Mouse (Mus musculus): ENCODE measurements at regions not wholly inside any gene's neighbourhood (a gene's known extent, or its start where the extent isn't known, plus 50 kb on each side); places are given as distances from the start of the nearest gene placed in this dataset.

DNA sequence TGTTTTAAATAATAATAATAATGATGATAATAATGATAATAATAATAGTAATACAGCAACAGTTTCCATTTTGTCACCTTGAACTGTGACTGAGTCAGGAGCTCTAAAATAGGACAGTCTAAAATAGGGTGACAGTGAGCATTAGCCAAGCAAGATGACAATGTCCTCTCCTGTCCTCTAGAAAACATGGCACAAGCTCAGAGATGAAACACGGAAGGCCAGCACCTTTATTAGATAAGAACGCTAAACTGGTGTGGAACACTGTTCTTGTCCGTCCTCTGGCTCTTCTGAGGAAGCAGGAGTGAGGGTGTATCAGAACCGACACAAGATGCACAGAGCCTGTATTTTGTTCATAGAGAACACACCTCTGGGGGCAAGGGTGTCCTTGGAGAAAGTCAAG is 459.0 kb downstream of the Gja1 start:
- no peak for DNase-seq
- H3K27me3 ChIP-seq (ENCODE audit: control insufficient read depth, insufficient read depth, low read length) = no peaks in the 10 kb centered on the region
- no peaks in the 10 kb centered on the region; the same call in 1 of the 2 replicates for H3K4me1 ChIP-seq (ENCODE audit: control insufficient read depth, insufficient read depth, low read length)
- H3K27ac ChIP-seq (ENCODE audit: insufficient read depth, low read length) = no peak overlapping the region
- H3K4me3 ChIP-seq (replicated peaks; ENCODE audit: insufficient read depth, low read depth, low read length) = no peak overlapping the region
- TF ChIP-seq POLR2A (IDR thresholded peaks at IDR 0.05; ENCODE audit: borderline replicate concordance, insufficient read depth, low read length) (no peak), CTCF (IDR thresholded peaks at IDR 0.05; ENCODE audit: borderline replicate concordance, insufficient read depth, low read depth, low read length) (no peak)
- WGBS = 90% methylated on average over 4 of the region's 4 CpGs

DNA sequence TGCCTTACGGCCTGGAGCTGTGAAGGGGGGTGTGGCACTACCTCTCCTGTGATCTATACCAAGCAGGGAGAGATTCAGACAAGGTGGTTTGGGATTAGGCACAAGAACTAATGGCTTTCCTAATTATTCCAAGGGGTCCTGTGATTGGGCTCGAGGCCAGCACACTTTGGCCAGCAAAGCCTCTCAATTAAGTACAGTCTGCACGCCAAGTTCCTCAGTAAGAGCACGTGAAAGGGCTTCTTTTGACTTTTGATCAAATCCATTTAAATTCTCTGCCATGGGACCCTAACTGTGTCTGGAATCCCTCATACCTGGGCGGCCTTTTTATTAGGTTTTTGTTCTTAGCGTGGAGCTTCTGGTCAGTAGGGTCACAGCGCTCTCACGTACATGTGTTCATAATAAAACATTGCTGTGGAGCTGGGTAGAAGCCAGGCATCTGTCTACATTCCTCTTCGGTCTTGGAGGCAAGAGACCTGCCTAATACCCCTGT is 461.9 kb downstream of the Gja1 start:
- WGBS = 21% methylated on average over 9 of the region's 9 CpGs
- Histone ChIP-seq H3K4me1 (ENCODE audit: control insufficient read depth, insufficient read depth, low read length) (no peaks in the 10 kb centered on the region; the same call in 1 of the 2 replicates), H3K27ac (ENCODE audit: insufficient read depth, low read length) (no peak overlapping the region), H3K27me3 (ENCODE audit: control insufficient read depth, insufficient read depth, low read length) (no peaks in the 10 kb centered on the region), H3K4me3 (replicated peaks; ENCODE audit: insufficient read depth, low read depth, low read length) (no peak overlapping the region)
- DNase-seq = peak in 1 of 2 experiments; percentile 7
- TF ChIP-seq CTCF (IDR thresholded peaks at IDR 0.05; ENCODE audit: borderline replicate concordance, insufficient read depth, low read depth, low read length) (no peak), POLR2A (IDR thresholded peaks at IDR 0.05; ENCODE audit: borderline replicate concordance, insufficient read depth, low read length) (no peak)

DNA sequence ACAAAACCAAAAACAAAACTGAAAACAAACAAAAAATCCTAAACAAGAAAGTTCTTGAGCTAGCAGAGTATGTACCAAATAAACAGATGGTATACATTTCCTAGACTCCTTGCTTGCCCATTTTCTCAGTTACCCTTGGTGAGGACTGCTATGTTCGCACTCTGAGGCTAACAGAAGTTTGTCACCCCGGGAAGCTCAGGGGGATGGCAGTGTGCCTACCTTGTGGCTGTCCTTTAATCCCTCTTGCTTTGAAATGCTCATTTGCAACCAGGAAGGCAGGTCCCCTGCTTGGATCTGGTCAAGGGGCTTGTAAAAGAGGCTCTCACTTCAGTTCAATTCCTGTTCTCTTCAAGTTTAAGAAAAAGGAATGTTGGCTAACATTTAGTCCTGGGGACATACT is 462.4 kb downstream of the Gja1 start:
- peak; percentile 60 to 72 for DNase-seq
- TF ChIP-seq CTCF (IDR thresholded peaks at IDR 0.05; ENCODE audit: borderline replicate concordance, insufficient read depth, low read depth, low read length) (no peak), POLR2A (IDR thresholded peaks at IDR 0.05; ENCODE audit: borderline replicate concordance, insufficient read depth, low read length) (no peak)
- Histone ChIP-seq H3K27me3 (ENCODE audit: control insufficient read depth, insufficient read depth, low read length) (no peaks in the 10 kb centered on the region), H3K27ac (ENCODE audit: insufficient read depth, low read length) (no peak overlapping the region), H3K4me3 (replicated peaks; ENCODE audit: insufficient read depth, low read depth, low read length) (no peak overlapping the region), H3K4me1 (ENCODE audit: control insufficient read depth, insufficient read depth, low read length) (no peaks in the 10 kb centered on the region; the same call in 1 of the 2 replicates)
- WGBS = 8% methylated on average over 2 of the region's 2 CpGs

DNA sequence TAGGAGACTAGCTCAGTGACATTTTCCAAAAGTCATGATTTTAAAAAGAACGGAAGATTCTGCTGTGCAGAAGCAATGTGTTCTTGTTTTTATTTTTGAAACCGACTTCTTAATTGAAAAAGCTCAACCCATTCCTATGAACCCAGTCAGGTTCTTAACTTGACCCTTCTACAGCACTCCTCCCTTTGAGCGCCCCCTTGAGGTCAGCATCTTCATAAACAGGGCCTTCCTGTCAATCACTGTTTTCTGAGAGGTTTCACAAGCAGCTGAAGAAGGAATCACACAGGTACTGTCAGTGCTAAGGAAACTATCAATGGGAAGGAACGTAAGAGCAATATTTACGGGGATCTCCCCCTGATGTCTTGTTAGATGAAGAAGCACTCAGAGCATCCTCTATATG is 463.6 kb downstream of the Gja1 start:
- TF ChIP-seq POLR2A (IDR thresholded peaks at IDR 0.05; ENCODE audit: borderline replicate concordance, insufficient read depth, low read length) = no peak
- TF ChIP-seq CTCF (IDR thresholded peaks at IDR 0.05; ENCODE audit: borderline replicate concordance, insufficient read depth, low read depth, low read length) = peak; percentile 14; the same call in 1 of the 2 replicates
- no peak overlapping the region for H3K4me3 ChIP-seq (replicated peaks; ENCODE audit: insufficient read depth, low read depth, low read length)
- peak in 1 of 2 experiments; percentile 9 for DNase-seq
- H3K27ac ChIP-seq (ENCODE audit: insufficient read depth, low read length) = no peak overlapping the region
- H3K4me1 ChIP-seq (ENCODE audit: control insufficient read depth, insufficient read depth, low read length) = no peaks in the 10 kb centered on the region; the same call in 1 of the 2 replicates
- WGBS = 84% methylated on average over 5 of the region's 5 CpGs
- H3K27me3 ChIP-seq (ENCODE audit: control insufficient read depth, insufficient read depth, low read length) = no peaks in the 10 kb centered on the region; the same call in 1 of the 2 replicates

DNA sequence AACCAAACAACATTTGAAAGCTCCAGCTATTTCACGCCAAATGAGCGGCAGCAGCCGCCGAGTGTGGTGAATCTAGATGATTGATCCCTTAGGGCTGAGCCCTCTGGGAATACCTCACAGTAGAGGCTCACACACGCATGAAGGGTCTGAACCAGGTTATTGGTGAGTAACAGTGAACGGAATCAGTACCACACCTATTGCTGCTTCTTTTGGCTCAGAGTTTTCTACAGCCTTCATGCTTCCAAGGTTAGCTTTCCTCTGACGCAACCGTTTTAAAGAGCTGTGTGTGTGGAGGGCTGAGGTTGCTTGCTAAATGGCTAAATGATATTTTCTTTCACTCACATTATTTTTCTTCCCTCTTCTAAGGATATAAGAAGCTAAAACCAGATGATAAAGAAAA is 464.4 kb downstream of the Gja1 start:
- H3K27me3 ChIP-seq (ENCODE audit: control insufficient read depth, insufficient read depth, low read length) = no peaks in the 10 kb centered on the region; the same call in 1 of the 2 replicates
- DNase-seq = no peak
- TF ChIP-seq CTCF (IDR thresholded peaks at IDR 0.05; ENCODE audit: borderline replicate concordance, insufficient read depth, low read depth, low read length) (no peak), POLR2A (IDR thresholded peaks at IDR 0.05; ENCODE audit: borderline replicate concordance, insufficient read depth, low read length) (no peak)
- no peaks in the 10 kb centered on the region; the same call in 1 of the 2 replicates for H3K4me1 ChIP-seq (ENCODE audit: control insufficient read depth, insufficient read depth, low read length)
- H3K27ac ChIP-seq (ENCODE audit: insufficient read depth, low read length) = no peak overlapping the region
- WGBS = 86% methylated on average over 8 of the region's 8 CpGs
- H3K4me3 ChIP-seq (replicated peaks; ENCODE audit: insufficient read depth, low read depth, low read length) = no peak overlapping the region

DNA sequence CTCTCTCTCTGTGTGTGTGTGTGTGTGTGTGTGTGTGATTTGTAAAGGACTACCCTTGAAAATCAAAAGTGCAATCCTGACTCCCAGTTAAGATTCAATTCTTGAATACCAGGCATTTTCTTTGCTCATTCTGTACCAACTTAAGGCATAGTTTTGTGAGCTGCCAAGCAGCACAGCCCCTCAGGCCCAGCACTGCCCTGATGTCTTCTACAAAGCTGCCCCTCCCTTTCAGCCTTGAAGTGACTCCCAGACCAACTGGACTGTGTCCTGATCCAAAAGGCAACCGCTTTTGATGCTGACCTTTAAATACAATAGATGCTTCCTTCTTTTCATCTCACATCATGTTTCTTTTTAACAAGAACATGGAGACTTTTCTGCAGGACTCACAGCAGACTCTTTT is 464.8 kb downstream of the Gja1 start:
- 54% methylated on average over 1 of the region's 1 CpGs for WGBS
- H3K4me1 ChIP-seq (ENCODE audit: control insufficient read depth, insufficient read depth, low read length) = no peaks in the 10 kb centered on the region; the same call in 1 of the 2 replicates
- DNase-seq = no peak
- H3K27ac ChIP-seq (ENCODE audit: insufficient read depth, low read length) = no peak overlapping the region
- TF ChIP-seq POLR2A (IDR thresholded peaks at IDR 0.05; ENCODE audit: borderline replicate concordance, insufficient read depth, low read length) (no peak), CTCF (IDR thresholded peaks at IDR 0.05; ENCODE audit: borderline replicate concordance, insufficient read depth, low read depth, low read length) (no peak)
- no peaks in the 10 kb centered on the region; the same call in 1 of the 2 replicates for H3K27me3 ChIP-seq (ENCODE audit: control insufficient read depth, insufficient read depth, low read length)
- no peak overlapping the region for H3K4me3 ChIP-seq (replicated peaks; ENCODE audit: insufficient read depth, low read depth, low read length)

DNA sequence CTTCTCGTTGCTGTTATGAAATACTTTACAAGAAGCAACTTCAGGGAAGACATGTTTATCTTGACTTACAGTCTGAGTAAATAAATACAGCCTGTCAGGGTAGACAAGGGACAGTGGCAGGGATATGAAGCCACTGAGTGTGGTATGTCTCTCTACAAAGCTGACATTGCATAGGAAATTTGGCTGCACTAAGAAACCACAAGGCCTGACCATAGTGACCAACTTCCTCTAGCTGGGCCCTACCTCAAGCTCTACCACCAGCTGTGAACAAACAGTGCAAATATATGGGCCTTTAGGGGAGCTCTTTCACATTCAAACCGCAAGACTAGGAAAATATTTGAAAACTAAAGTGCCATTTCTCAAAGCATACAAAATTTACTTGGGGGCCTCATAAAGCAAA is 475.4 kb downstream of the Gja1 start:
- WGBS = 81% methylated on average over 2 of the region's 2 CpGs
- Histone ChIP-seq H3K4me1 (ENCODE audit: control insufficient read depth, insufficient read depth, low read length) (no peaks in the 10 kb centered on the region), H3K27me3 (ENCODE audit: control insufficient read depth, insufficient read depth, low read length) (no peaks in the 10 kb centered on the region), H3K4me3 (replicated peaks; ENCODE audit: insufficient read depth, low read depth, low read length) (no peak overlapping the region), H3K27ac (ENCODE audit: insufficient read depth, low read length) (no peak overlapping the region)
- no peak for DNase-seq
- TF ChIP-seq POLR2A (IDR thresholded peaks at IDR 0.05; ENCODE audit: borderline replicate concordance, insufficient read depth, low read length) (no peak), CTCF (IDR thresholded peaks at IDR 0.05; ENCODE audit: borderline replicate concordance, insufficient read depth, low read depth, low read length) (no peak)

DNA sequence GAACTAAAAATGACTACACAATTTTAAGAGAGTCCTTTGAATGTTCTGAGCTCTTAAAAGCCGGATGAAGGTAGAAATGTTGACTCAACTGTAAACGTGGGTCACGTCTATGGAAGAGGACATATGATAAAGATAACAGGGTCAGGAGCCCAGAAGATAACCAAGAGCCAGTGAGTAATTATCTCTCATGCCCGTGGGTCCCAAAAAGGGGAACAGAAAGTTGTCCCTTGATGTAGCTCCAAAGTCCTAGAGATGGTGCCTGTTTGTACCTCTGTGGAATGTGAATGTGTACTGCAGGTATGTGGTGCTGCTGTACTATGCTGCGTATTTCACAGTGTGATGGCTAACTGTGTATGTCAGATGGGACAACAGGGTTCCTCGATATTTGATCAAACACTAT is 479.1 kb downstream of the Gja1 start:
- no peaks in the 10 kb centered on the region for H3K27me3 ChIP-seq (ENCODE audit: control insufficient read depth, insufficient read depth, low read length)
- no peak overlapping the region for H3K4me3 ChIP-seq (replicated peaks; ENCODE audit: insufficient read depth, low read depth, low read length)
- H3K27ac ChIP-seq (ENCODE audit: insufficient read depth, low read length) = no peak overlapping the region
- WGBS = 94% methylated on average over 6 of the region's 6 CpGs
- H3K4me1 ChIP-seq (ENCODE audit: control insufficient read depth, insufficient read depth, low read length) = no peaks in the 10 kb centered on the region
- no peak for DNase-seq
- no peak for TF ChIP-seq CTCF (IDR thresholded peaks at IDR 0.05; ENCODE audit: borderline replicate concordance, insufficient read depth, low read depth, low read length)
- TF ChIP-seq POLR2A (IDR thresholded peaks at IDR 0.05; ENCODE audit: borderline replicate concordance, insufficient read depth, low read length) = no peak

Data from cerebellum, adult 2 months (tissue).